In the genomic region with DNA sequence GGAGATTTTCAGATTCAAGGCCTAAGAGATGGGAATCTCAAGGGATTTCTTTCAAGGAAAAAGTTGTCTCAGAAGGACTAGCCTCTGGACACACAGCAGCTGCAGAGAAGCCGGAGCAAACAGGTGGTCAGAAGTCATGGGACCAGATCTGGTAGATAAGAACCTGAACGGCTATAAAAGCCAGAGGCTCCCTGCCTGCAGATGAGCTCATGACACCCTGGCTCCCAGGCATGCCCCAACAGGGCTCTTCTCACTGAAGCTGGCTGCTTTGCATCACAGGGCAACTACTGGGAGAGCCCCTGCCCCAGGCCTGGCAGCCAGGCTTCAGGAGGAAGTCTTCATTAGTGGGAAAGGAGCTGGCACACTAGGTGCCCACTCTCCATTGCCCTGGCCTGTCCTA, we compare ENCODE assay signal across 24 mouse cellular contexts. TPM values are rescaled to one million over a fixed set of nuclear protein-coding genes. Genes with fewer than 3 reads are reported as not detected.
DNase-seq lines count a peak whose midpoint lies in the region; ATAC-seq and TF ChIP-seq lines count a peak whose summit lies in the region.
"Had no signal": no experiment of that assay in that cellular context is flagged by ENCODE, and none has a peak within 500 bp of the region (broad histone marks: within the 10 kb centered on the region; RNA-seq: fewer than 3 reads in every experiment).

No protein-coding gene starts in this region.

- H3K36me3 ChIP-seq in hindbrain, embryonic 10.5 days, result no peaks in the 10 kb centered on the region
- no peaks in the 10 kb centered on the region for H3K36me3 ChIP-seq in hindbrain, embryonic 13.5 days
- H3K36me3 ChIP-seq in C2C12 (ENCODE audit: control insufficient read depth, insufficient read depth), result no peaks in the 10 kb centered on the region
- no peaks in the 10 kb centered on the region for H3K36me3 ChIP-seq in embryonic facial prominence, embryonic 13.5 days
- no peaks in the 10 kb centered on the region for H3K36me3 ChIP-seq in limb, embryonic 10.5 days
- H3K36me3 ChIP-seq: kidney, embryonic 15.5 days; neural tube, embryonic 12.5 days had no signal

- H3K79me2 ChIP-seq in C2C12 (ENCODE audit: control insufficient read depth, insufficient read depth), result no peaks in the 10 kb centered on the region

- ATAC-seq in hindbrain, embryonic 13.5 days (ENCODE audit: low FRiP score), result no peak
- ATAC-seq in embryonic facial prominence, embryonic 13.5 days (ENCODE audit: insufficient number of reproducible peaks, insufficient read depth, low FRiP score, low TSS enrichment, low read depth), result no peak
- ATAC-seq: Patski had no signal

- H3ac ChIP-seq in C2C12 (ENCODE audit: control insufficient read depth, insufficient read length, low read depth), result no peak overlapping the region

- H3K79me3 ChIP-seq in C2C12 (ENCODE audit: low read depth), result no peaks in the 10 kb centered on the region

- H3K27ac ChIP-seq in hindbrain, embryonic 10.5 days, result peak overlapping the region; percentile 70; the same call in 1 of the 2 replicates
- no peak overlapping the region for H3K27ac ChIP-seq in hindbrain, embryonic 13.5 days
- peak overlapping the region; percentile 57; the same call in 1 of the 2 replicates for H3K27ac ChIP-seq in embryonic facial prominence, embryonic 13.5 days
- H3K27ac ChIP-seq in limb, embryonic 10.5 days, result peak overlapping the region; percentile 79
- H3K27ac ChIP-seq: heart, adult 2 months; kidney, embryonic 15.5 days; neural tube, embryonic 12.5 days had no signal

- no peaks in the 10 kb centered on the region for H3K9me3 ChIP-seq in hindbrain, embryonic 10.5 days
- H3K9me3 ChIP-seq in hindbrain, embryonic 13.5 days, result no peaks in the 10 kb centered on the region
- H3K9me3 ChIP-seq in embryonic facial prominence, embryonic 13.5 days, result no peaks in the 10 kb centered on the region
- H3K9me3 ChIP-seq in limb, embryonic 10.5 days (replicated peaks), result no peaks in the 10 kb centered on the region
- H3K9me3 ChIP-seq: kidney, embryonic 15.5 days; neural tube, embryonic 12.5 days had no signal

- no peak for TF ChIP-seq CTCF in C2C12 (IDR thresholded peaks at IDR 0.05; ENCODE audit: control insufficient read depth, insufficient read depth, insufficient read length)
- no peak for TF ChIP-seq CTCF in lung, adult 2 months (IDR thresholded peaks at IDR 0.05; ENCODE audit: insufficient read depth, low read length)

- H3K4me3 ChIP-seq in hindbrain, embryonic 10.5 days, result 0 out of 2 replicates have a peak overlapping the region, but pooled peaks have one; percentile 9
- no peak overlapping the region for H3K4me3 ChIP-seq in hindbrain, embryonic 13.5 days
- H3K4me3 ChIP-seq in C2C12 (ENCODE audit: insufficient read depth, poor library complexity, severe bottlenecking), result no peak overlapping the region
- H3K4me3 ChIP-seq in embryonic facial prominence, embryonic 13.5 days, result no peak overlapping the region
- no peak overlapping the region for H3K4me3 ChIP-seq in limb, embryonic 10.5 days
- no peak overlapping the region for H3K4me3 ChIP-seq in lung, adult 2 months (replicated peaks; ENCODE audit: extremely low read depth, low read depth, low read length)
- H3K4me3 ChIP-seq: heart, adult 2 months; kidney, embryonic 15.5 days; neural tube, embryonic 12.5 days had no signal

- no peak overlapping the region for H3K9ac ChIP-seq in hindbrain, embryonic 13.5 days
- no peak overlapping the region for H3K9ac ChIP-seq in embryonic facial prominence, embryonic 13.5 days
- H3K9ac ChIP-seq: kidney, embryonic 15.5 days; neural tube, embryonic 12.5 days had no signal

- TF ChIP-seq POLR2A in lung, adult 2 months (IDR thresholded peaks at IDR 0.05; ENCODE audit: borderline replicate concordance, extremely low read depth, low read depth, low read length), result no peak

- DNase-seq in hindbrain, embryonic 10.5 days (ENCODE audit: low spot score), result no peak
- peak; percentile 40 for DNase-seq in limb, embryonic 10.5 days (ENCODE audit: low spot score)
- no peak for DNase-seq in lung, adult 2 months
- no peak for DNase-seq in spleen, postnatal 10 days (ENCODE audit: low spot score in 2 of 2)
- no peak for DNase-seq in adrenal gland, postnatal 36 days
- DNase-seq: cerebellum, adult 18-20 months; cerebellum, postnatal 36 days; gastrocnemius, postnatal 25 days; heart, adult 2 months; lung, postnatal 14 days; thymus, adult 18-20 months had no signal

- H3K27me3 ChIP-seq in hindbrain, embryonic 10.5 days (ENCODE audit: insufficient read depth, poor library complexity, severe bottlenecking), result peaks cover 34% of the 10 kb centered on the region; the same call in 1 of the 2 replicates
- peaks cover 29% of the 10 kb centered on the region; the same call in 1 of the 2 replicates for H3K27me3 ChIP-seq in hindbrain, embryonic 13.5 days
- H3K27me3 ChIP-seq in C2C12 (ENCODE audit: control insufficient read depth, insufficient read depth, insufficient read length), result no peaks in the 10 kb centered on the region
- no peaks in the 10 kb centered on the region; the same call in 1 of the 2 replicates for H3K27me3 ChIP-seq in embryonic facial prominence, embryonic 13.5 days
- peaks cover 39% of the 10 kb centered on the region for H3K27me3 ChIP-seq in limb, embryonic 10.5 days (ENCODE audit: low read depth, poor library complexity, severe bottlenecking)
- H3K27me3 ChIP-seq: Patski had no signal

- H3K4me2 ChIP-seq in hindbrain, embryonic 13.5 days, result no peak overlapping the region
- no peak overlapping the region for H3K4me2 ChIP-seq in embryonic facial prominence, embryonic 13.5 days

- 61% methylated on average over 2 of the region's 2 CpGs for WGBS in hindbrain, embryonic 10.5 days
- 71% methylated on average over 2 of the region's 2 CpGs for WGBS in hindbrain, embryonic 13.5 days
- WGBS in embryonic facial prominence, embryonic 13.5 days, result 34% methylated on average over 2 of the region's 2 CpGs
- WGBS in limb, embryonic 10.5 days, result 28% methylated on average over 2 of the region's 2 CpGs
- WGBS in lung, adult 2 months, result 39% methylated on average over 2 of the region's 2 CpGs

- H3K4me1 ChIP-seq in hindbrain, embryonic 10.5 days (replicated peaks), result peaks cover 50% of the 10 kb centered on the region
- H3K4me1 ChIP-seq in hindbrain, embryonic 13.5 days (replicated peaks), result peaks cover 15% of the 10 kb centered on the region
- H3K4me1 ChIP-seq in embryonic facial prominence, embryonic 13.5 days, result peaks cover 36% of the 10 kb centered on the region
- H3K4me1 ChIP-seq in limb, embryonic 10.5 days, result peaks cover 64% of the 10 kb centered on the region
- H3K4me1 ChIP-seq in lung, adult 2 months (ENCODE audit: control insufficient read depth, insufficient read depth, low read length), result no peaks in the 10 kb centered on the region

TF ChIP-seq in C2C12, 6 proteins besides CTCF, POLR2A, EP300 and RAD21:
- no peak for TF ChIP-seq USF1 (IDR thresholded peaks at IDR 0.05; ENCODE audit: low read depth)
- TF ChIP-seq MYOD1 (IDR thresholded peaks at IDR 0.05; ENCODE audit: control insufficient read depth, insufficient read length, low read depth), result peak; percentile 31
TF ChIP-seq in C2C12: peak in this region for 1.

RNA-seq across cellular contexts. Expression of gene Fam83g, which starts 8.6 kb away (rescaled TPM):
- polyA plus RNA-seq in hindbrain, embryonic 10.5 days (2016; fragmentation: Nextera tagmentation; extraction: Ambion mirVana), result 0.68 and 1.8 TPM in 2 replicates
- 0.13 and 0.19 TPM in 2 replicates for polyA plus RNA-seq in hindbrain, embryonic 13.5 days (2015; fragmentation: Nextera tagmentation; extraction: Ambion mirVana)
- not detected for polyA plus RNA-seq in C2C12 (2012; fragmentation: generic; extraction: Trizol)
- 2.8 and 3.9 TPM in 2 replicates for polyA plus RNA-seq in embryonic facial prominence, embryonic 13.5 days (2015; fragmentation: Nextera tagmentation; extraction: Ambion mirVana)
- polyA plus RNA-seq in limb, embryonic 10.5 days (2016; fragmentation: Nextera tagmentation; extraction: Ambion mirVana), result 2.2 and 2.4 TPM in 2 replicates
- 2.7 and 7.5 TPM in 2 replicates for polyA plus RNA-seq in lung, adult 2 months (2012; rRNA removed)
- 1 to 10 TPM in 1 of 2 experiments, under 1 TPM in 1; 0.93 to 1.7 TPM for total RNA-seq in adrenal gland, postnatal 36 days (2021)
- total RNA-seq: layer of hippocampus, postnatal 25 days; left cerebral cortex, postnatal 25 days; megakaryocyte-erythroid progenitor cell, adult 5-6 weeks had no signal
- polyA plus RNA-seq: Patski had no signal

RNA-seq across cellular contexts. Expression of gene Grap, which starts 22.3 kb away (rescaled TPM):
- 7.8 and 8.6 TPM in 2 replicates for polyA plus RNA-seq in hindbrain, embryonic 10.5 days (2016; fragmentation: Nextera tagmentation; extraction: Ambion mirVana)
- polyA plus RNA-seq in hindbrain, embryonic 13.5 days (2015; fragmentation: Nextera tagmentation; extraction: Ambion mirVana), result 10.2 and 11.0 TPM in 2 replicates
- 0.14 TPM for polyA plus RNA-seq in C2C12 (2012; fragmentation: generic; extraction: Trizol)
- polyA plus RNA-seq in embryonic facial prominence, embryonic 13.5 days (2015; fragmentation: Nextera tagmentation; extraction: Ambion mirVana), result 8.3 and 10.1 TPM in 2 replicates
- 6.9 and 7.1 TPM in 2 replicates for polyA plus RNA-seq in limb, embryonic 10.5 days (2016; fragmentation: Nextera tagmentation; extraction: Ambion mirVana)
- 77.0 and 86.0 TPM in 2 replicates for polyA plus RNA-seq in lung, adult 2 months (2012; rRNA removed)
- total RNA-seq in adrenal gland, postnatal 36 days (2021), result 1 to 10 TPM; 7.9 to 8.9 TPM

RNA-seq across cellular contexts. Expression of gene Slc5a10, which starts 45.3 kb away (rescaled TPM):
- 0.09 TPM in 1 of 2 replicates, not detected in the other for polyA plus RNA-seq in hindbrain, embryonic 10.5 days (2016; fragmentation: Nextera tagmentation; extraction: Ambion mirVana)
- polyA plus RNA-seq in hindbrain, embryonic 13.5 days (2015; fragmentation: Nextera tagmentation; extraction: Ambion mirVana), result not detected in 2 replicates
- polyA plus RNA-seq in C2C12 (2012; fragmentation: generic; extraction: Trizol), result not detected
- not detected in 2 replicates for polyA plus RNA-seq in embryonic facial prominence, embryonic 13.5 days (2015; fragmentation: Nextera tagmentation; extraction: Ambion mirVana)
- 0.08 and 0.11 TPM in 2 replicates for polyA plus RNA-seq in limb, embryonic 10.5 days (2016; fragmentation: Nextera tagmentation; extraction: Ambion mirVana)
- polyA plus RNA-seq in lung, adult 2 months (2012; rRNA removed), result 0.06 TPM in 1 of 2 replicates, not detected in the other
- total RNA-seq in adrenal gland, postnatal 36 days (2021), result under 1 TPM in 1 of 2 experiments, not detected in 1; 0.13 TPM
- total RNA-seq: gastrocnemius, postnatal 25 days; heart, adult 2 months; hematopoietic stem cell, adult 5-6 weeks; megakaryocyte-erythroid progenitor cell, adult 5-6 weeks; midbrain, postnatal 0 days had no signal
- polyA plus RNA-seq: forebrain, embryonic 16.5 days; heart, adult 2 months; liver, embryonic 16.5 days; neural tube, embryonic 12.5 days; Patski had no signal
